Mouse (Mus musculus) hindlimb bud, embryonic 11.5 days (tissue): ENCODE results near the gene Slc12a5.

Source experiments
- DNase-seq: peaks from one replicate; pipeline ENCODE4 v3.0.0-alpha.2; 2012; ENCODE audit warnings: low read depth, low spot score; ENCODE audit errors: extremely low spot score

The Slc12a5 gene

DNA sequence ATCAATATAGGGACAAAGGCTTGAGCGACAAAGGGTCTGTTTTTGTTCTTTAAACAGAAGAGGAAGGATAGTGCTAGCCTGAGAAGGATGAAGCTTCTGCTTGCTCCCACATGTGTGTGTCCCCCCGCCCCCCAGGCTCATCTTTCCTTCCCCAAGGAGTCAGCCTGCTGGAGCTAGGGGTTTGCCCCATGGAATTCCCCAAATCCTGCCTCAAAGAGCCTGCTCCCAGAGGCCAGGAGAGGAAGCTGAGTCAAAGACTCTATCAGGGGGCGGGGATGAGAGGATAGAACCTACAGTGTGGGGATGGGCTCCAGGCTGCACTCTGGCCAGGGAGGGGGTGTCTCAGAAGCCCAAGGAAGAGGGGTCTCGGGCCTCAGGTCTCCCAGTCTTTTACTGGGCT lies 13.1 kb upstream of the Slc12a5 start:
- DNase-seq, result no peak

DNA sequence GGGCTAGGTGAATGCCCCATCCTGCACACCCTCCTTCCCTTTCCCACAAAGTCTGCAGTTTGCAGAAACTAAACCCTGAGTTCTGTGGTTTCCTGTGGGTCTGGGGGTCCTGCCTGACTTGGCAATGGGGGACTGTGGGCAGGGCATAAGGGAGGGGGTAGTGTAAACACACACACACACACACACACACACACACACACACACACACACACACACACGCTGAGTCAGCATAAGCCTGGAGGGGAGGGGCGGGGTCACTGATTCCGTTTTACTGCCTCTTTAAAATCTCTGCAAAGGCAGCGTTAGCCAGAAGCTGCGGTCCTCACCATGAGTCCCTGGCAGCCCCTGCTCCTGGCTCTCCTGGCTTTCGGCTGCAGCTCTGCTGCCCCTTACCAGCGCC lies 12.7 kb upstream of the Slc12a5 start:
- no peak for DNase-seq

DNA sequence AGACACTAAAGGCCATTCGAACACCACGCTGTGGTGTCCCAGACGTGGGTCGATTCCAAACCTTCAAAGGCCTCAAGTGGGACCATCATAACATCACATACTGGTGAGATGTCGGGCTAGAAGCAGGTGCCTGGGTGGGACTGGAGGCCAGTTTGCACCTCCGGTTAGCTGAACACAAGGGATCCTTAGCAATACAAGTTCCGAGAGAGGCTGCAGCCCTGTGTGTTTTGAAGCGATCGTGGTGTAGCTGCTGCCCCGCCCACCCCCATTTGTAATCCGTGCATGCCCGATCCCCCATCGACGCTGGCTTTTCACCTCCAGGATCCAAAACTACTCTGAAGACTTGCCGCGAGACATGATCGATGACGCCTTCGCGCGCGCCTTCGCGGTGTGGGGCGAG lies 11.6 kb upstream of the Slc12a5 start:
- DNase-seq, result no peak

DNA sequence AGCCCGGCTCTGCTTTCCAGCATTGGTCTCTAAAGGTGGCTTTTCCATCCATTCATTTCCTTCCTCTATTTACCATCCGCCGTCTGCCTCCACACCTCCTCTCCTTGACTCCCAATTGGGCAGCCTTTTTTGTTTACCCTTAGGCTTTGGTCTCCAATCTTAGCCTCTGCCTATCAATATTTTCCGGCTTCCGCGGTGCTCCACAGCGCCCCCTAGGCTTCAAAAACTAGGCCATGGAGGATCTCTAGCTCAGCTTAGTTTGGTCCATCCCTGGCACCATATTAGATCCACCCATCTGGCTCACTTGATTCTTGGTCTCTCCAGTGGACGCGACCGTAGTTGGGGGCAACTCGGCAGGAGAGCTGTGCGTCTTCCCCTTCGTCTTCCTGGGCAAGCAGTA lies 10.1 kb upstream of the Slc12a5 start:
- no peak for DNase-seq

DNA sequence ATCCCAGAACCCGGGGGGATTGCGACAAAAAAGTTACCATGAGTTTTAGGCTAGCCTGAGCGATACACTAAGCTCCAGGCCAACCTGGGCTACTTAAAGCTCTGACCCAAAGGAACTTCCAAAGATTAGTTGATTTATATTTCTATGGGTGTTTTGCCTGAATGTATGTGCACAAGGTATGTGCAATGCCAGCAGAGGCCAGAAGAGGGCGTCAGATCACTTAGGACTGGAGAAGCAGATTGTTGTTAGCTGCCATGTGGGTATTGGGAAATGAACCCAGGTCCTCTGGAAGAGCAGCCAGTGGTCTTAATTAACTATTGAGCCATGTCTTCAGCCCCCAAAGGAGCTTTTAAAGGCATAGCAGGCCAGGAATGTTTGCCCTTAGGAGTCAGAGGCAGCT lies 8.9 kb upstream of the Slc12a5 start:
- no peak for DNase-seq

DNA sequence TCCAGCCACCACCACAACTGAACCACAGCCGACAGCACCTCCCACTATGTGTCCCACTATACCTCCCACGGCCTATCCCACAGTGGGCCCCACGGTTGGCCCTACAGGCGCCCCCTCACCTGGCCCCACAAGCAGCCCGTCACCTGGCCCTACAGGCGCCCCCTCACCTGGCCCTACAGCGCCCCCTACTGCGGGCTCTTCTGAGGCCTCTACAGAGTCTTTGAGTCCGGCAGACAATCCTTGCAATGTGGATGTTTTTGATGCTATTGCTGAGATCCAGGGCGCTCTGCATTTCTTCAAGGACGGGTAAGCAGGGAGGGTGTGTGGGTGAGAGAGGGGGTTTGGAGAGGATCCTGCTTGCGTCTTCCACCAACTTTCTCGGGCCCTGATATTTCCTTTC lies 8.2 kb upstream of the Slc12a5 start:
- no peak for DNase-seq

DNA sequence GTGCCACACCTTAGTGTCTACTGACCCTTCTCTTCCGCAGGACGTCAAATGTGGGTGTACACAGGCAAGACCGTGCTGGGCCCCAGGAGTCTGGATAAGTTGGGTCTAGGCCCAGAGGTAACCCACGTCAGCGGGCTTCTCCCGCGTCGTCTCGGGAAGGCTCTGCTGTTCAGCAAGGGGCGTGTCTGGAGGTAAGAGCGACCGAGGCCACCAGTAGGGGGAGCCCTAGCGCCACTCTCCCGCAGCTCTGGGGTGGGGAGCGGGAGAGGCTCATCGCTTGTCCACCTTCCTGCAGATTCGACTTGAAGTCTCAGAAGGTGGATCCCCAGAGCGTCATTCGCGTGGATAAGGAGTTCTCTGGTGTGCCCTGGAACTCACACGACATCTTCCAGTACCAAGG lies 7.4 kb upstream of the Slc12a5 start:
- DNase-seq, result no peak

DNA sequence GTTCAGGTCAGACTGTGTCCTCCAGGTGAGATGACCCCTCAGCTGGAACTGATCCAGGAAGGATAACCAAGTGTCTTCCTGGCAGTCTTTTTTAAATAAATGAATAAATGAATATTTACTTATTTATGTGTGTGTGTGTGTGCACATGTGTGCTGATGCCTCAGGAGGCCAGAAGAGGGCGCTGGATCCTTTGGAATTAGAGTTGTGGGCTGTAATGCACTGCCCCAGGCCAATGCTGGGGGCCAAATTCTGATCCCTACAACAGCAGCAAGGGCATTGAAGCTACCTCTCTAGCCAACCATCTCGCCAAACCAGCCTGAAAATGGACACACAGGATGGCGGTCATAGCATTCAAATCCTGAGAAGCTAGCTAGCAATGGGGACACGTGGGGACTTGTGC lies 4.9 kb upstream of the Slc12a5 start:
- DNase-seq, result no peak

DNA sequence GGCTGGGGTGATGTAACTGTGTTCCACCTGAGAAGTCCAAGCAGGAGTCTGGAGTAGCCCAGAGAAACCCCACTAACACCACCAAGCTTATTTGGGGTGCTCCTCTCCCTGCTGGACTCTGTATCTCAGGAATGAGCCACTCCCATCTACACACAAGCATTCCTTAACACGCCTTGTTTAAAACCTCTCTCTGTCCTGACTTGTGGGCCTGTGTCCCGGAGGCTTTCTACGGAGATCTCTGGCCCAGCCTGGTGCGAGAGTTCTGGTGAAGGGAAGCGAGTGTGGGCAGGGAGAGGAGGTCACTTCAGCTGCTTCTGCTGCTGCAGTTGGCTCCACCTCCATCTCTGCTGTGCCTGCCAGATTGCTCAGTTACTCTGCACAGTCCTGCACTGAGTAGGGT lies 4.4 kb upstream of the Slc12a5 start:
- DNase-seq, result no peak

DNA sequence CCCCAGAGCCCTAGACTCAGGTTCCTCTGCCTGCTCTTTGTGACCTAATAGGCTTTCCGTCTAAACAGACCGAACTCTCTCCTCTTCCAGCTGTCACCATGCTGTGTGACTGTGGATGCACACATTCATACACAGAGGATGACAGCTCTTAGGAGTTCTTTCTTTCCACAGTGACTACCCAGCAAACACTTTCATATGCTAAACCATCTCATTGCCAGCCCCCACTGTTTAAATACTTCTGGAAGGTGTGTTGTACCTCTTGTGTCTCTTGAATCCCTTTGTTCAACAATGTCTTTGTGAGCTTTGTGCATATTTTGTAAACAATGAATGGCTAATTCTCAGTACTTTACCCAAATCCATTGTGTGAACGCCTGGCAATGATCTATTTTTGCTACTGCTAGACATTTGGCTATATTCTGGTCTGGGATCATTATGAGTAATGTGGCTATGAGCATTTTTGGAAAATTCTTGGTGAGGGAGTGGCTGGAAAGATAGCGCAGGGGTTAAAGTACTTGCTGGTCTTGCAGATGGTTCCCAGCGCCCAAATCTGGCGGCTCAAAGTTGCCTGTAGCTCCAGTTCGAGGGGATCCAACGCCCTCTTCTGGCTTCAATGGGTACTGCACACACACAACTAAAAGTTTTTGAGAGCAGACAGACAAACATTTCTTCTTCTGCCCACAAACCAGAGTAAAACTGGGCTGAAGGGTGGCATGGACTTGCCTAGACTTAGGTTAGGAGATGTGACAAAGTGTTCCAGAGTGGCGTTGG lies 2.9 kb upstream of the Slc12a5 start:
- DNase-seq, result no peak

DNA sequence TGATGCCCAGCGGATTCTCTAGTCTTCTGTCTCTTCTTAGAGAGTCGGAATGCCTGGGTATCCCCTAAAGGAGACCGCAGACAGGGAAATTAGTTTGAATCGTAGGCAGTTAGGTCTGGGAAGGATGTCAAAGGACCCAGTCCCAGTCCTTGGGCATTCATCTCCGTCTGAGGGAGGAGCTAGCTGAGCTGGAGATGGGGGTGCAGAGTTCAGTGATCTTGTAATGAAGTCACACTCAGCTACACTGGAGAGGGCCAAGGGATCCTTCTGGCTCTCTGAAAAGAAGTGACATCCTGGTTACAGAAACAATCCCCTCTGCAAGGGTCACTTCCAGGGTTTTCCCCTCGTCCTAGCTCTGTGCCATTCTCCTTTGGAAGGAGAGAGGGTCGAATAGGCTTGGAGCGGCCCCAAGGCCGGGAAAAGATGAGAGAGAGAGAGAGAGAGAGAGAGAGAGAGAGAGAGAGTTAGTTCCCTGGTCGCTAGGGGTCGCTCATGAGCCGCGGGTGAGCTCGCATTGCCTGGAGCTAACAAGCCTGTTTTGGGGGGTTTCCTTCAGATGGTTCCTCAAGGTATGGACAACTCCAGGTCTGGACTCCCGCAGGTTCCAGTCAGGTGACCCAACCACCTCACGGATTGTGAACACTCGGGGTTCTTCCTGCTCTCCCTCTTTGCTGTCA lies 1.0 kb downstream of the Slc12a5 start:
- DNase-seq, result no peak

DNA sequence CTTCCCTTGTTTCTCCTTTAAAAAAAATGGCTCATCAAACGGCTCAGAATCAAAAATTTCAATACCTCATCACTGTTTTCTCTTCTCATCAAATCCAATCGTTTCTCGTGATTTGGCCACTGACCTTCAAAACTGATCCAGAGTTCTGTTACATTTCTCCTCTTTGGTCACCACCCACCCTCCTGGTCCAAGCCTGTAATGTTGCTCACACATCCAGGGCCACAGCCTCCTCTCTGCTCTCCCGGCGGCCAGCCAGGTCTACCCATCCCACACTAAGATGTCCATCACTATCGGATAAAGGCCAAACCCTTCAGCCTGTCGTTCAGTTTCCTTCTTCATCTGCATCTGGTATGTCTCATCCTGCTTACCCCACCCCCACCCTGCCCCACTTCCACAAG lies 1.6 kb downstream of the Slc12a5 start:
- no peak for DNase-seq

DNA sequence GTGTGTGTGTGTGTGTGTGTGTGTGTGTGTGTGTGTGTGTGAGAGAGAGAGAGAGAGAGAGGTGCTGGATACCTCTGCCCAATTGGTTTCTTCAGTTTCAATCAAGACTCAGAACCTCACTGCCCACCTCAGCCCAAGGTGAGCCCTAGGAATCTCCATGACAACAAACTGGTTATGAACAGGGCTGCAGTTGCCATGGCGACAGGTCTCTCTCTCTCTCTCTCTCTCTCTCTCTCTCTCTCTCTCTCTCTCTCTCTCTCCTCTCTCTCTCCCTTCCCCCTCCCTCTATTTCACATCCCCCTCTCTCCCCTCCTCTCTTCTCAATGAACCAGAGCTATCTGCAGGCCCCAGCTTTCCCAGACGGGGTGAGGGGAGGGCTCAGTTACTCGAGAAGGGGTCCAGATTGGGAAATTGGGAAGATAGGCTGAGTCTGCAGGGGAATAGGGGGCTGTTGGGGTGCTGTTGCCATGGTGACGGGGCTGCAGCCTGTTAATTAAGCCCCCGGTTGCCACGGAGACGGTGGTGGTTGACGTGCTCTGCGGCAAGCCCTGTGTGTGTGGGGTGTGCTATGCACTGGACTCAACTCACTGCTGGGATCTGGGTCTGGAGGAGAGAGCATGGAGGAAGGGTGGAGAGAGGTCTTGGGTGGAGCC lies 3.8 kb downstream of the Slc12a5 start:
- no peak for DNase-seq

DNA sequence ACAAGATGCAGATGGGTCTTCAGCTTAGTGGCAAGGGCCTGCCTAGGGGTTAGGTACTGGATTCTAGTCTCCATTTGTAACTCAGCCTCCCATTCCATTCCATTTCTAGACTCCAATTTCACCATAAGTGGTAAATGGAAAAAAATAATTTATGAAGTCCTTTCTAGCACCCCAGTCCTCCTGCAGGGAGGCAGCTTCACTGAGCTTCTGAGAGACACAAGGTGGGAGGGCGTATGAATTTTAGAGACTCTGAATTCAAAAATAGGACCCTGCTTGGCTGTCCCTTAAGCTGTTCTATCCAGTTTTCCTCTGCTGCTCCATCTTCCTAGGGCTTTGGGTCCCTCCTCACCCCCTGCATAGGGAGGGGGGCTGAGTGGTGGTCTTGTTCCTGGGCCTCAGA lies 4.4 kb downstream of the Slc12a5 start:
- DNase-seq, result no peak

DNA sequence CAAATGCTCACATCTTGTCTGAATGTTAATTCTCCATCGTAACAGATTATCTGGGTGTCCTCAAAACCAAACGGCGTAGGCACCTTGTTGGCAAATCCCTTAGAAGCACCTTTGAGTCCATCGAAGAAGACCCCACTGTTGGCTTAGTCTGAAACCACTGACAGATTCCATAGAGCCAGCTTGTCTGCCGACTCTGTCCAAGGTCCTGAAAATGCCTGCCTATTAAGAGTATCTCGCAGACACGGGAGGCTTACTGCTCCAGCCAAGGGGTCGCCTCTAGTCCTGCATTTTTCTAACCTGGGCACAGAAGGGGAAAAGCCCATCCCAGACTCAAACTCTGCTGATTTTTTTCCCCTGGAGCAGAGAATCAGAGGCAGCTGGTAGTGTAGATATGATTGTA lies 5.8 kb downstream of the Slc12a5 start:
- no peak for DNase-seq

DNA sequence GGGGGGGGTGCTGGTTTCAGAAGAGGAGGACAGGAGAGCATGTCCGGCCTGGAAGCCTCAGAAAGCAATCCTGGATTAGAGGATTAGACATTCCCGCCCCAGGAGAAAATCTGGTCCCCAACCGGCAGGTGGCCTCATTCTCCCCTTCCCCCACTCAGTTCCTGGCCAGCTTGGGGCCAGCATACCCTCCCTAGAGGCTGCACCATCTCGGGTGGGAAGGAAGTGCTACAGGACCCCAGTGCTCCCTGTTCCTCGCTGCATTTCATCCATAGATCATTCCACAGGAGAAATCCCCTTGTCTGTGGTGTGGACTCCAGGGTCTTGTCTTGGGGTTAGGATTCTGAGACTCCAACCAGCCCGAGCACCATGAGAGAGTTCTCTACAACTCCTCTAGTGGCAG lies 6.6 kb downstream of the Slc12a5 start:
- DNase-seq, result no peak

DNA sequence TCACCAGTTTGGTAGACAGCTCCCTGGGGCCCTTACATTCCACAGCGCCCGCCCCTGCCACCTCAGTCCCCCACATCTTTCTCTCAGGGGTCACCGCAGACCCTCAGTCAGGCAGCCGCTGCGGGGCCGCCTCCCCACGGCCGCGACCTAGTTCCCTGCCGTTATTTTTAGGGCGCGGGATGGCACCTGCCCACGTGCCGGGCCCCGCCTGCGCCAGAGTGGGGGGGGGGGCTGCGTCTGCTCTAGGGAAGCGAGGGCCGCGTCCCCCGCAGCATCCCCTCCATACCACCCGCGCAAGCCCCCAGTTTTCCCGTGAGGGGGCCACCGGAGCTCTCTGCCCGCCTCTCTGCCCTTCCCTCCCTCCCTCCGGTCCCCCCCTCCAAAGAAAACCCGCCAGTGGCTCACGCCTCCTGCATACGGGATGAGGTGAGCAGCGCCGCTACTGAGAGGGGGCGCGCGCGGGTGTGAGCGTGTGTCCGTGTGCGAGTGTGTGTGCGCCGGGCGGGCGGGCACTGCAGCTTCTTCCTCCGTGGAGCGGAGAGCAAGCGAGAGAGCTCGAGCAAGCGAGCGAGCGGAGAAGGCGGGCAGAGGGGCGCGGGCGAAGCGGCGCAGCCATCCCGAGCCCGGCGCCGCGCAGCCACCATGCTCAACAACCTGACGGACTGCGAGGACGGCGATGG lies 7.3 kb downstream of the Slc12a5 start:
- DNase-seq, result no peak

DNA sequence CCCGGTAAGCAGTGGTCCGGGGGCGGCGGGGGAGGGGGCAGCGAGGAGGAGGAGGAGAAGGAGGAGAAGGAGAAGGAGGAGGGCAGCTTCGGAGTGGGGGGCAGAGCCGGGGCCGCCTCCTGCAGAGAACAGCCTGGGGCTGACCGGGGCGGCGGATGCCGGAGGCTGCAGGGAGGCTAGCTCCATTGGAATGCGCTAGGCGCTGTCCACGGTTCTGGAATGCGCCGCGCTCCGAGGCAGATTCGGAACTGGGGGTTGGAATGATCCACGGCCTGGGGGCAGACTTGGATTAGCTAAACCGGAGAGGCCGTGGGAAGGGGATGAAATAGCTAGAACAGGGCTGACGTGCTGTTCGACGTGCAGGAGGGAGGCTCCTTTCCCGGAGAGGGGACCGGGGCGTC lies 7.8 kb downstream of the Slc12a5 start:
- no peak for DNase-seq

DNA sequence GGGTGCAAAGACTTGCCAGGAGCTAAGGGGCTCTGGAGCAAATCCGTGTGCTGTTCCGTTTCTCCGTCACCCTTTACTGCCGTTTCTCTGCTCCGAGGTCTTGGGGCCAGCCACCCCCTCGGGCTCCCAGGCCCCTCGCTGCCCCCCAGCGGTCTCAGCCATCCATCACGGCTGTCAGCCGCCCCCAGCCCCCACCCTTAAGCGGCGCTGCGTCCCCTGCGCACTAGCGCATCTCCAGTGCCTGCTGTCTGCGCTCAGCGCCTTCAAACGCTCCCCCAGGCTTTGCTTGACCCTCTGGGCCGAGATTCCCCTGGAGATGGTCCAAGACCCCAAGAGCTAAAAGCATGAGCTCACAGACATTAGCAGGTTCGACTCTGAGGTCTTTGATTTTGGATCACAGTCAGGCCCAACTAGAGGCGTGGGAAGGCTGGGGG lies 8.8 kb downstream of the Slc12a5 start:
- no peak for DNase-seq

DNA sequence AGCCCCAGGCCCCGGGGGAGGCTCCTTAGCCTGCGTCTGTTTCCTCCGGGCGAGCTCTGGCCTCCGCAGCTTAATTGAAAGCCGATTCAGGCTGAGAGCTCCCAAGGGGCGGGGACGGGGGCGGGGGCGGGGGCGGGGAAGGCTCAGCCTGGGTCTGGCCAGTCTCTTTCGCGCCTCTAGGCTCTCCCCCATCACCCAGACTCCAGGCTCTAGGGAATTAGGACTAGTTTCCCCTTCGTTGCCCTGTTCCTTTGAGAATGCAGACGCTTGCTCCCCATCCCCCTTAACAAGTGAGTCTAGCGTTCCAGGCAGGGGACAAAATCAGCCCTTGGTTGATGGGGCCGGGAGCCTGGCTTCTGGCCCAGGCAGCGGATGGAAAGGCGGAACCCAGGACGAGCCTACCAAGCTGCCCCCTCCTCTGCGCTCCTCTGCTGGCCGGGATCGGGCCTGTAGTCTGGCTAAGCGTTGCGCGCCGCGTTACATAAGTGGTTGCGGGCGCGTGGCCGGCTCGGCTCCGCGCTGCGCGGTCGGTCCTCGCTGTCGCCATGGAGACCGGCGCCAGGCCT lies 10.1 kb downstream of the Slc12a5 start:
- no peak for DNase-seq

DNA sequence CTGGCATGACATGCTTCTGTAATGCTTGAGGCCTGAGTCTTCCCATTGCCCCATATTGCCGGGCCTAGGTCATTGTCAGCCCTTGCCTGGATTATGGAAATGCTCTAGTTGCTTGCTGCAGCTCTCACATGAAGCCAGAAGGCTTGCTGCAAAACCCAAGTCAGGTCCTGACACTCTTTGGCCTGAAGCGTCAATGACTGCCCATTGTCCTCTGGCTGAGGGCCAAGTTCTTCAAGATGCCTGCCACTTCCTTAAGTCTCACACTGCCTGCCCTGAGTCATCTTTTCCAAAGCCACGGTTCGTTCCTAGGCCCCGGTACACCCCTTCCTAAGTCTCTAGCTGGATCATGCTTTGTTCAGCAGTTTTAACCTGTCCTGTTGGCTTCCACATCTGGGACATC lies 12.0 kb downstream of the Slc12a5 start:
- no peak for DNase-seq
